25 mouse cellular contexts compared by ENCODE assay signal in the genomic region with DNA sequence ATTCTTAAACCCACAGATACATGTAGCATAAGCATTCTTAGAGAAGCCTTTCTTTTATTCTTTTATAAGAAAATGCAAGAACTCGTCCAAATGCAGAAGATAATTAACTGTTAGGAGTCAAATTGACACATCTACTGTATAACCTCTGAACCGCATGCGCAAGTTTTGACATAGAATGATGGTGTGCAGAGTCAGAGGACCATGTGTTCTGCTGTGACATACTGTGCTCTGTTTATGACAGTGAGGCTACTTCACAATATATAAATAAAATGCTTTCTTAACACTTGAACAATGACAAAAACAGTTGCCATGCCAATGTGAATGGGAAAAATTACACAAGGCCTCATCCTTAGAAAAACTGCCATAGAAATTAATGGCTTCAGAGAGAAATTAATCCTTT.
"Had no signal": no experiment of that assay in that cellular context is flagged by ENCODE, and none has a peak within 500 bp of the region (broad histone marks: within the 10 kb centered on the region; RNA-seq: fewer than 3 reads in every experiment).

No protein-coding gene starts in this region.

- H3K36me3 ChIP-seq: heart, embryonic 13.5 days; heart, embryonic 15.5 days; hindbrain, embryonic 13.5 days; hindbrain, embryonic 15.5 days; kidney, embryonic 15.5 days; limb, embryonic 13.5 days had no signal

- H3K9me3 ChIP-seq: heart, embryonic 13.5 days; heart, embryonic 15.5 days; hindbrain, embryonic 13.5 days; hindbrain, embryonic 15.5 days; kidney, embryonic 15.5 days; limb, embryonic 13.5 days had no signal

- H3K27ac ChIP-seq: heart, adult 2 months; heart, embryonic 13.5 days; heart, embryonic 15.5 days; hindbrain, embryonic 13.5 days; hindbrain, embryonic 15.5 days; hindbrain, postnatal 0 days; kidney, embryonic 15.5 days; kidney, postnatal 0 days; limb, embryonic 13.5 days had no signal

- H3K9ac ChIP-seq: forebrain, postnatal 0 days; heart, embryonic 13.5 days; heart, embryonic 15.5 days; hindbrain, embryonic 13.5 days; hindbrain, embryonic 15.5 days; kidney, embryonic 15.5 days; limb, embryonic 13.5 days had no signal

- H3K27me3 ChIP-seq: heart, embryonic 13.5 days; heart, embryonic 15.5 days; hindbrain, embryonic 13.5 days; hindbrain, embryonic 15.5 days; kidney, embryonic 15.5 days; limb, embryonic 13.5 days had no signal

- DNase-seq: forebrain, postnatal 0 days; gastrocnemius, postnatal 14 days; gastrocnemius, postnatal 36 days; heart, adult 11 months; heart, adult 2 months; heart, postnatal 14 days; heart, postnatal 36 days; kidney, adult 11 months; kidney, adult 2 months; kidney, adult 9 months; kidney, postnatal 14 days; kidney, postnatal 36 days; layer of hippocampus, adult 9-11 months; layer of hippocampus, postnatal 36 days; left cerebral cortex, postnatal 4 days had no signal

- H3K4me2 ChIP-seq: heart, embryonic 11.5 days; heart, embryonic 13.5 days; heart, embryonic 15.5 days; hindbrain, embryonic 13.5 days; hindbrain, embryonic 15.5 days; kidney, embryonic 15.5 days; limb, embryonic 13.5 days had no signal

- H3K4me3 ChIP-seq: heart, adult 2 months; heart, embryonic 13.5 days; heart, embryonic 15.5 days; hindbrain, embryonic 13.5 days; hindbrain, embryonic 15.5 days; kidney, embryonic 15.5 days; limb, embryonic 13.5 days had no signal

- H3K4me1 ChIP-seq: heart, embryonic 13.5 days; heart, embryonic 15.5 days; hindbrain, embryonic 13.5 days; hindbrain, embryonic 15.5 days; kidney, embryonic 15.5 days; limb, embryonic 13.5 days had no signal

- ATAC-seq: forebrain, postnatal 0 days; hindbrain, postnatal 0 days; intestine, embryonic 16.5 days had no signal
